Mouse (Mus musculus) naive thymus-derived CD4-positive, alpha-beta T cell, adult 2 months (primary cell): ENCODE measurements around the gene Arhgap32.
"Not testable (repeated sequence)": the region's sequence is repeated elsewhere in the genome, so short reads cannot be mapped to it uniquely, and the experiment has no call there.

ENCODE experiments used
- DNase-seq: peaks from one replicate; pipeline ENCODE4 v3.0.0-alpha.2; 2011; ENCODE audit warnings: low read depth

Arhgap32 gene

DNA sequence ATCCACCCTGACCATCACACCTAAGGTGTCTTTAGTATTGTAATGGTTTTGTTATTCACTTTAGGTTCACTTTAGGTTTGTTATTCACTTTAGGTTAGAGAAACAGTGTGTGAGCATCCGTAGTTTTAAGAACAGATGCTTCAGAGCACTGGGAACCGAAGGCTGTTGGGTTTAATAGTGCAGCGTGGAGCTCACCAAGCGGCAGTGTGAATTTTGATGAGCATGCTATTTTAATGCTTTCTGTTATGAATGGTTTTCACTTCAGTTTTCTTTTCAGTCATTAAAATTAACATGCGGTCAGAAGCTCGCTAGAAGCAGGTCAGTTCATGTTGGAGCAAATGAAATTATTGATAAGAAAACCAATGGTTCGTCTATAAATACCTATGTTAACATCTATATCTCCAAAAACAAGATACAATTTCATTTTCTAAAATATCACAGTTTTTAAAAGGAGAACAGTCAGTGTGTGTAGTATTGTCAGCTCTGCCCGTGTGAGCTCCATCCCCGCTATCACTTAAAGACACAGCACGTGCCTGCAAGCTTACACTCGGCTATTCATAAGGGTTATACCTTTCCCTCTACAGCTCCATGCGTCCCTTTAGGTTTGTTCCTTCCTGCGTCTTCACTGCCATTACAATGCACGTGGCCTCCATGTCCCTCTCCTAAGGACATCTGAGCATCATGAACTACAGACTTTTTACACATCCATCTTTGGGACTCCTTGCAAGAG is 21.9 kb downstream of the Arhgap32 start:
- DNase-seq, result no peak

DNA sequence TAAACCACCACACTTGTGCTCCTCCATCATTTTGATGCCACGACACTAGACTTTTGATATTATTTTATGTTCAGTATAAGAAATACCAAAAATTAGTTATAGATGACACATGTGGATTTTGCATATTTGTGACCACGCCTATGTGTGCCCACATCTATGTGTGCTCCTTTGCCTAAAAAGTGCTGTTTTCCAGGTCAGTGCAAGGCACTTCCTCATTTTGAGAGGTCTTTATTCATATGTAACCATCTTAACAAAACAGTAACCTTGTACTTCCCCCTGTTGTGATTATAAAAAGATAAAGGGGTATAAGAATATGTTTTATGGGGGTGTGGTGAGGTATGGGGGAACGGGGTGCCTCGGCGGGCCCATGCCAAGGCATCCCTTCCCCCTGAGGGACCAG is 22.7 kb downstream of the Arhgap32 start:
- no peak for DNase-seq

DNA sequence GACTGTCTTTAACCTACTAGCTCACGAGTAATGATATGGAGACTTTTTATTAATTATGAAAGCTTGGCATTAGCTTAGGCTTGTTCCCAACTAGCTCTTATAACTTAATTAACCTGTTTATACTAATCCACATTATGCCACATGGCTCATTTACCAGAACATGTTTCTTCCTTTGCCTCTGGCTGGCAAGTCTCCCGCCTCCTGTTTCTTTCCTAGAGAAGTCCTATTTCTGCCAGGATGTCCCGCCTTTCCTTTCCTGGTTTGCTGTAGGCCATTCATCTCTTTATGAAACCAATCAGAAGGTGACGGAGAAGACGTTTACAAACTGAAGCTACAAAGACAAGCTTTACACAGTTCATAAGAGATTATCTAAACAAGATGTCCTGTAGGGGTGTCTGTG is 23.7 kb downstream of the Arhgap32 start:
- no peak for DNase-seq

DNA sequence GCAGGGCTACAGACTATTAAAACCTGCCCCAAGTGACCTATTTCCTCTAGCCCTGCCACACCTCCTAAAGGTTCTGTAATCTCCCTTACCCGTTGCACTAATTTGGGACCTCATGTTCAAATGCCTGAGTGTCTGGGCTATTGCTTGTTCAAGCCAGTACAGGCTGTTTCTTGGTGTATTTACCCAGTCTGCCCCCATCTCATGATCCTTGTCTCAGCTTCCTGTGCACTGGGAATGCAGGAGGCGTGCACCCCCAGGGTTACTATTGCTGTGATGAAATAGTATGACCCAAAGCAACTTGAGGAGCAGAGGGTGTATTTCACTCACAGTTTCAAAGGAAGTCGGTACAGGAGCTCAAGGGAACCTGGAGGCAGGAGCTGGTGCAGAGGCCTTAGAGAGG is 26.9 kb downstream of the Arhgap32 start:
- no peak for DNase-seq

DNA sequence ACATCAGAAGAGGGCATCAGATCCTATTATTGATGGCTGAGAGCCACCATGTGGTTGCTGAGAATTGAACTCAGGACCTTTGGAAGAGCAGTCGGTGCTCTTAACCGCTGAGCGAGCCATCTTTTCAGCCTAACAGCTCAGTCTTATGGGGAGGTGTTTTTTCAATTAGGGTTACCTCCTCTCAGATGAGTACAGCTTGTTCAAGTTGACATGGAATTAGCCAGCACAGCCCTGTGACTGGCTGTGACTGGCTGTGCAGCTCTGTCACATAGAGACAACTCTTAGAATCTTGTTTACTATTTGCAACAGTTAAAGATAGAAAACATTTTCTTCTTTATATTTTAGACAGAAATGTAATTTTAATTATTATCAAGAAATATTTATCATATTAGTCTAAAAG is 27.5 kb downstream of the Arhgap32 start:
- no peak for DNase-seq

DNA sequence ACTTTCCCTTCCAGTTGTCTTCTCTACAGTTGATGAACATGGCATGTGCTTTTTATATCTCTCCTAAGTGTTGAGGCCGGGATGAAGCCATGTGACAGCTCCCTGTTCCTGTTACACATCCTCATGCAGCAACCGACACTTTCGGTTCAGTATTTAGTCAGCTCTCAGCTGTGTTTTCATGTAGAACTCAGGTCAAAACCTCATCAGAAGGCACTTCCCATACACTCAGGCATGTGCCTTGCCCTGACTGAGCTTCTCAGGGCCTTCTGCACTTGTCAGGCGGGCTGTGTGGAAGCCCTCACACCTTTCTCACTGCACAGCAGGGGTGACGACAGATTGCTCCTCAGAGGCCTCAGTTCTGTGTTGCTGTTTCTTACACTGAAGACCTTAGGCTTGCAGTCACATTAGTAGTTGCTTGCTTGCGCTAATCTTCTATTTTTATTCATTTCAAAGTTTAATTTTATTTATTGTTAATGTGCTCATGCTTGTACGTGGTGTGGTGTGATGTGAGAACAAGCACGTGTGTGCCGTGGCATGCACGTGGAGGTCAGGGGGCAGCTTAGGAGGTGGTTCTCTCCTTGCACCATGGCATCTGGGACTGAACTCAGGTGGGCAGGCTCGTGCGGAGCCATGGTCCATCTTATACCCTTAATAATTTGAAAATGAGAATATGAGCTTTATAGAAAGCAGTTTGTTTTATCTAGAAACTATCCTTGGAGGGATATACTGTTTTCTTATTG is 30.5 kb downstream of the Arhgap32 start:
- peak; percentile 5 for DNase-seq

DNA sequence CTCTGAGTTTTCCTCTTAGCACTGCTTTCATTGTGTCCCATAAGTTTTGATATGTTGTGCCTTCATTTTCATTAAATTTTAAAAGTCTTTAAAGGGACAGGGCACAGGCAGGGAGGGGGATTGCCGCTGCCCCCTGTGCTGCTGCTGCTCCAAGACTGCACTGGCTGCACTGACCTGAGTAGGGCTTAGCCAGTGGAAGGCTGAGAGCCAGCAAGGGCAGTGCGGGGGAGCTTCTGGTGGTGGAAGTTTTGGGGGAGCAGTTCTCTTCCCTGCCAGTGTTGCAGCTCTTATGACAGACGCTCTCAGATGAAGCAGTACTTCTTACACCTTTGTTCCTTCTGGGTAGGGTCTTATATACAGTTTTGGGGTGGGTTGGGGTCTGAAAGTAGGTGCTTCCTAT is 33.3 kb downstream of the Arhgap32 start:
- DNase-seq, result no peak

DNA sequence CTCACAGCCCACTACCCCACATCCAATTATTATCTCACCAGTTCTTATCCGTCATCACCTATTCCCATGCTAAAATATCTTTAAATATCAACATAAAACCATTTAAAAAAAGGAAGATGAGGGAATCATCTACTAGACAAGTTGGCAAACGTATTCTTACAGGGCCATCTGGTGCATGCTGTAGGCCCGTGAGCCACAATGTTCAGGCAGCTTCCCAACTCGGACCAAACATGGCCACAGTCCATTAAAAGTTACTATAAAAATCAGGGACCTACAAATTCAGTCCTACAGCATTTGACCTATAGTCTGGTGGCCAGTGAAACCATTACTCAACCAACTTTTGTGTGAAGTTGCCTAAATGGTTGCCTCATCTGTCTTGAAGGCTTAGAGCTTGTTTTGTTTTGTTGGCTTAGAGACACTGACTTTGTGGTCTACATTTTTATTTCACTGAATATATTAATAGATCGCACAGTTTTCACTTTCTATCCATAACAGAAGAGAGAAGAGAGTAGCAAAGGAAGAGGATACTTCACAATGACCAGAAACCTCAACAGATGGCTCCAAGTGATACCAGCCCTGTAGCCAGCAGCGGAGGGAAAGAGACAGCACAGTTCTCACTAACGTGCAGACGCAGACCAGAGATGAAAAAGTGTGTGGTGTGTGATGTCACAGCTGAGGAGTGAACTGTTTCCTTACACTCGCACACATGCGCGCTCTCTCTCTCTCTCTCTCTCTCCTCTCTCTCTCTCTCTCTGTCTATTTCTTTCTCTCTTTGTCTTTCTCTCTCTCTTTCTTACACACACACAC is 34.1 kb downstream of the Arhgap32 start:
- DNase-seq, result peak; percentile 42

DNA sequence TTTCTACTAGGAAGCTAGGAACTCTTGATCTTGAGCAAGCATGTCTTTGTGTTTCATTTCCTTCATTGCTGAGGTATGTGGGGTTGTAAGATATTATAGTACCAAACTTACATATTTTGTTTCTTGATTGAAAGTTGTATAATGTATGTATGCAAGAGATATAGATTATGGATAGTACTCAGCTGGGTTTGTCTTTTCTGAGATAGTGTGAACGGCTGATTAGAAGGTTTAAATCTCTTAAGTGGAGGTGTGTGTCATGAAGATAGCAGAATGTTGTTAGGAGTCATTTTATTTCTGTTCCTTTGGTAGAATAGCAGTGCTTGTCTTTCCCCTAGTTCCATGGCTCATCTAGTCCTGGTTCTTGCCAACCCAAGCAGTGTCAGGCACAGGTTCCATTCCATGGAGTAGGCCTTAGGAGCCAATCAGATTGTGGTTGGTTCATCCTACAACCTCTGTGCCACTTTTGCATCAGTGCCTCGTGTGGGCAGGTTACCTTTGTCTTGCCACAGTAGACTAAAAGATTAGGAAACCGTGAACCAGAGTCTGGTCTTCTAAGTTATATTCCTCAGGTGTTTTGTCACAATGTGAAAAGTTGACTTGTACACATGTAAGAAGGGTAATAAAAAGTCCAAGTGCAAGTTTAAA is 38.9 kb downstream of the Arhgap32 start:
- DNase-seq, result no peak

DNA sequence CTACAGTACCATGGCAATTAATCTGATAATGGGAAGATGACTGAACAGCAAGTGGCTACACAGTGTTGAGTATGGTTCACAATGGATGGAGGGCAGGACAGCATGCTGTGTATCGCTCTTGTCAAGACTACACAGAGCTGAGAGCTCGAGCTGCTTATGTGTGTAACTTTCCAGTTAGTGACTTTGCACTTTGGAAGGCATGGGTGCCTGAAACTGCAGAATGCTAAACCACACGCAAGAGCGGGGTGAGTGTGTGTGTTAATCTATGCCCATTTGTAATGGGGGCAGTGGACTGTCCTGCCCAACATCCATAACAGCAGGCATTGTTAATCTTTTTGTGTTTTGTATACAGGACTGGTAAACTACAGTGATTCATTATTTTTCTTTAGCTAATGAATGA is 40.8 kb downstream of the Arhgap32 start:
- DNase-seq, result no peak

DNA sequence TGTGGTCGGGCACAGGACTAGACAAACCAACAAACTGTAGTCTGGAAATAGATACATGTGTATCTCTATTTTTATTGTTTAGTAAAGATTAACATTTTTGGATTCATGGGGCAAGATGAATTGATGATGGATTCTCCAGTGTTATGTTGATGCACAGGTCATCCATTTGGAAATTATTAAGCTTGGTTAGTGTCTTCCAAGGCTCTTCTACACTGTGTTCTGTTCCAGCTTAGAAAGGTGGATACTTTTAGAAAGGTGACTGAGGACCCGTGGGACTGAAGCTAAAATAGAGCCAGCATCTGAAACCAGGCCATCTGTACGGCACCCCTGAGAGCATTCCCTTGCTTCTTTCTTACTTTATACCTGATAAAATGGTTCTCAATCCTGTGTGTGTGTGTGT is 41.3 kb downstream of the Arhgap32 start:
- DNase-seq, result no peak

DNA sequence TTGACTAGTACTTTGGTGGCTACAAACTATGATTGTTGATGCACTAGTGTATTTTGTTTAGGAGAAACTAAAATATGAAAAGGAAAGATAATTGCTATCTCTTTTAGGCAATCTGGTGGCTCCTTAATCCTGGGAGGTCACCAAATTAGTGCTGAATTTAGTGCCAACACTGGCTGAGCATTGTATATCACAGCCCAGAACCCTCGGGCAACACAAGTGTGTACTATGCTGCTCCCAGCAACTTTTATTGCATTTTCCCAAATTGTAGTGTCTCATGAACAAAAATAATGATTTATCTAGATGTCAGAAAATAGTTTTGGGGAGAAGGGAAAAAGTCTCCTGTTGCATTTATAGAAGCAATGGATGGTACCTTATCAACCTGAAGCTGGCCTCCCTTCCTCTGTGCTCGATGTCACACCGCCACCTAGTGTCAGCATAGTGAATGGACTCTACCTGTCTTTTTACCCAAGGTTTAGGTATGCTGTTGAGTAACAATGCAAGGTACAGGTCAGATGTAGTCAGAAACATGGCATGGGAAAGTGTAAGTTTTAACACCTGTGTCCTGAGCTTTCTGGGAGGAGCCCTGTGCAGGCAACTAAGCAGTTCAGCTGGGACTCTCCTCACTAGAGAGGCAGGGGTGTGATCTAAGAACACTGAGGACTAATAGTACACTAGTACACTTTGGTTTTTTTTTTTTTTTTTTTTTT is 43.1 kb downstream of the Arhgap32 start:
- DNase-seq, result peak; percentile 67

DNA sequence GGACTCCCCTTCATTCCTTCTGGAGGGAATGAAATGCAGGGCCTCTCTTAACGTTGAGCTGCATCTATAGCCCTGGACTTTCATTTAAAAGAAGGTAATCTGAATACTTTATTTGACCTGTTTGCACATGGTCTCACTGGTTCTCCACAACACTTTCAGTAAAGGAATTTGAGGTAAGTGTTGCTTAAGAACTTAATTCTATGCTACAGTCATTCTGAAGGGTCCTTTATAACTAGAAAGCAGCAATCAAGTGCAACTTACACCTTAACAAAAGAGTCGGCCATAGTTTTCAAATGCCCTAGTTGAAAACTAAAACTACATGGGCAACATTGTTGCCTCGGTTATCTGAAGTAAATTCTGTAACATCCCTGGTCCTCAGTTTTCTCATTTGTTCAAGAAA is 43.8 kb downstream of the Arhgap32 start:
- no peak for DNase-seq

DNA sequence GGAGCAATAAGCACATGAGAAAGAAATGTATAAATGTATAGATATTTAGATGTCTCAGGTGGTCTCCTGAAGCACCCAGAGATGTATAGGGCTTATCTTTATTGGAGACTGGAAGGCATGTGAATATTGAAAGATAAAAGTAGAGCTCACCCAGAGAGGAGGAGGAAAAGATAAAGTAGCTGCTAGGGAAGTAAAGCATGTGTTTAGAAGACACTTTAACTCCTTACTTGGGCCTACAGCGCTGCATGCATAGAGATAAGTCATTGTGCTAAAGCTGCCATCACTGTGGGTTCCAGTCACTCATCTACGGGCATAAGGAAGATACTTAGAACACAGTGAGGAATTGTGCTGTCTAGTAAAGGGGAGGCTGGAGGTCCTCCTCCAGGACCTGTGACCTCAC is 46.9 kb downstream of the Arhgap32 start:
- DNase-seq, result no peak

DNA sequence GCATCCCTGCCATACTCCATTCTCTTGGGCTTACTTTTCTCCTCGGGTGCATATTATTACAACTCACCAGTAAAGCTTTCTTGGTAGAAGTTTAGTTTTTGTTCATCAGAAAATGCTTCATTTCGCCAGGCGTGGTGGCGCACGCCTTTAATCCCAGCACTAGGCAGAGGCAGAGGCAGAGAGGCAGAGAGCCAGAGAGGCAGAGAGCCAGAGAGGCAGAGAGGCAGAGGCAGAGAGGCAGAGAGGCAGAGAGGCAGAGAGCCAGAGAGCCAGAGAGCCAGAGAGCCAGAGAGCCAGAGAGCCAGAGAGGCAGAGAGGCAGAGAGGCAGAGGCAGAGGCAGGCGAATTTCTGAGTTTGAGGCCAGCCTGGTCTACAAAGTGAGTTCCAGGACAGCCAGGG is 47.9 kb downstream of the Arhgap32 start:
- not testable (repeated sequence) for DNase-seq

DNA sequence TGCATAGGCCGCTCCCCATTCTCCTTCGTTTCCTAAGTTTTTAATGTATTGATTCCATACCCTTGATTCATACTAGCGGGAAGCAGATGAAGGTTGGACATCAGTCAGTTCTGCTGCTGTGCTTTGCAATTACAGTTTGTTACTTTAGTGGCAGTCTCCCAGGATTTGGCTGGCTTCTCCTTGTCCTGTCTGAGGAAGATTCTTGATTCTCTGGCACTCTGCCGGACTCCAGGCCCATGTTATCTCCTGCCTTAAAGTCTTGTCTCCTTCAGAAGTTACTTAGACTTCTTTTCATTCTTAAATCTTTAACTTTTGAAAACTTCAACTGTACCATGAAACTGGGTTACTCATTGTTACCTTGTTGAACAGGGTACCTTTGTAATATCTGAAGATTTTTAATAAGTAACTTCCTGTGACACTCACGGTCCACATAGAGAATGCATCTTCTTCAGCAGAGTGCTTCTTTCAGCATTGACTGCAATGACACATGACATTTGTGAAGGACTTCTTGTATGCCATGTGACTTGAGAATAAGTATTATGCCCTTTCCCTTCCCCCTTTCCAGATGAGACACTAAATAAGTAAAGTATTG is 52.7 kb downstream of the Arhgap32 start:
- no peak for DNase-seq

DNA sequence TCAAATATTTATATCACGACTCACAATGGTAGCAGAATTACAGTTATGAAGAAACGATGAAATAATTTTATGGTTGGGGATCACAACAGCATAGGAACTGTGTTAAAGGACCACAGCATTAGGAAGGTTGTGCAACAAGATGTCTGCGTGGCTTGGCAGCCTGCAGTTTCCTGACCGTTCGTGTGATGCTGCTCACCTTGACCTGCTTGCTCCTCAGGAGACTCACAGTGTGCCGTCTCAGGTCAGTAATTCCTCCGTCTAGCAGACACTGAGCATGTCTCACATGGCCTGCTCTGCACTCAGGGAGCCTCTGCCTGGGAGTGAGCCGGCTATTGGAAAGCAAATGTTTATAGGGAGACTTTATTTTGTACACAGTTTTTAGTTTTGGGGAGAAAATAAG is 54.8 kb downstream of the Arhgap32 start:
- no peak for DNase-seq

DNA sequence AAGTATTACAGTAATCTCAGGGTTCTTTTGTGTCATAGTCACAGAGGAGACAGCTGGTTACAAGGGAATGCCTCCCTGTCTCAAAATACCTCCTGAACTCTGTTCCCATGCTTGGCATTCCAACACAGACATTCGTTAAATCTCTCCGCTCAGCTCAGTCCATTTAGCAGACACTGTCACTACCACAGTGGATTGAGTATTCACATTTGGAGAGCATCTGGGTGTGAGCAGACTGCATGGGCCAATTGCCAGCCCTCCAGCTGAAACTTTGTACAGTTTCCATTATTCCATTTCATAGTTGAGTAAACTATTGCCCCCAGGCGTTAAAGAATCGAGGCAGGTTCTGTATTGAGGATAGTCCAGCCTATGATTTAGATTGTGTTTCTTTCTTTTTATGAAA is 60.7 kb downstream of the Arhgap32 start:
- DNase-seq, result no peak

DNA sequence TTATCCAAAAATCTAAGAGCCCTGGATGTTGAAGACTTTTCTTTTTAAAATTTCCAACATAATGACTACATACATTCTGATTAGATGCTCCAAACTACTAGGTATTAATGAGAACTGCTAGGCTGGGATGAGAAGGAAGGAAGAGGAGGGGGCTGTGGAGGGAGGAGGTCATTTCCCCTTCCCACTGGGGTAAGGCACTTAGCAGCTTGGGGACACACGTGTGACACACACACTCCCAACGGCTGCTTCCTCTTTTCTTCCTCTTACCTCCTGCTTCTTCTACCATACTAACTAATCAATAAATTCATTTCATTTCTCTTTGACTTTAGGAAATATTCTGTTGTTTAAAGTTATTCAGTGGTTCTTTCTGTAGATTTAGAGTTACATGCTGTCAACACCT is 65.2 kb downstream of the Arhgap32 start:
- DNase-seq, result no peak

DNA sequence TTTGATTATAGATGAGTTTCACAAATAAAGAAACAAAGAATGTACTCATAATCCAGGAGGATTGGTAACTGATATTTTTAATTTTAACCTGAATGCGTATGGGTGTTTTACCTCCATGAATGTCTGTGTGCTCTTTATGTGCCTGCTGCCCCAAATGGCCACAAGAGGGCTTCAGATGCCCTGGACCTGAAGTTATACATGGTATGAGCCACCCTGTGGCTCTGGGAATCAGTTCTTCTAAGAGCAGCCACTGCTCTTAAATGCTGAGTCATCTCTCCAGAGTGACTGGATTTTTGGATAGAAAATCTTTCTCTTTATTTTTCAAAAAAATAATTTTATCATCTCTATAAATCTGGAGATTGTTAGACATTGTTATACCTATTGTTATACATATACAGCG is 70.6 kb downstream of the Arhgap32 start:
- no peak for DNase-seq

DNA sequence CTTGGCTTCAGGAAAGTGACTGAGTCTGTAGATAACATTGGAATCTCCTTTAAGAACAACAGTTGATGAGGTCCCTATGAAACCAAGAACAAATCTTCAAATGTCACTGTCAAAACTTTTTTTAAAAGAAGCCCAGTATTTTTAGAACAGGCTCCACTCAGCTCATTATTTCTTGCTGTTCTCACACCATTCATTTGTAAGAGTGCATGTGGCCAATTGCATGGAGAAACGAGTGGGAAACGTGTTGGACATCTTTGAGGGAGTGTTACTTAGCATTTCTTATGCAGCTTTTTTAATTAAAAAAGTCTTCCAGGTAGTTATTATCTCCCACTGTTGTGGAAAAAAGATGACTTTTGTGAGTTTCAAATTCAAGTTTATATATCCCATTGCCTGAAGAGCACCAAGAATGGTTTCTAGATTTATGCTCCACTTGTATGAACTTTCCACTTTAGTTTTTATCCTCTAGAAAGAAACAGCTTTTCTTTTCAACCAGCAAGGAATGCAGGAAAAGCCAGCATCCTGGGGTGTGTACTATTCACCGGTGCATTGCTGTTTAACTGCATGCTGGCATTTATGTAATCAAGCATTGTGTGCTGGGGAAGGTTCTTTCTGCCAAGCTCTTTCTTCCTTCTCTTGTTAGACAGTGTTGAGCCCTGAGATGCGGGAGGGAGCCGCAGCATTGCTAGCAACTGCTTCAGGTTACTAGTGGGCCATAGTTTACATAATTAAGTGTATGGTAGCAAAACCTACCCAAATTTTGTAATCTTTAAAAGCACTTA is 76.5 kb downstream of the Arhgap32 start:
- no peak for DNase-seq
